Mouse (Mus musculus): Measurements from ENCODE around the gene Tmem110.

DNA sequence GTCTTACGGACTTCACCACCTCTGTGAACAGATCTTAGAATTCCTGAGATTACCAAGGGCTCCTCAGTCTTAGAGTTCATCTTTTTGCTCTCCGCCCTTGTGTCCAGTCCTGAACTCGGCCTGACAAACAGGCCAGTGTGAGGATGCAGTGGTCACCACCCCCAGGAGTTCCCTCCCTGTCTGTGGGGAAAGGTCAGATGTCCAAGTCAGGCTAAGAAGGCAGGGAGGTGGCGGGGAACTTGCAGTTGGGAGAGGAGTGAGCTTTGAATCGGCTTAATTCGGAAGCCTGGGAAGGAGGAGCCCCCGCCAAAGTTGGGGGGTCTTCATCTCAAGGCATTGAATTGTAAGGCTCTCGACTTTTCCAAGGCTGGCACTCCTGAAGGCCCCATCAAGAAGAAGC, 54.9 kb downstream of the Tmem110 start:
- TF ChIP-seq CTCF (IDR thresholded peaks at IDR 0.05; ENCODE audit: borderline replicate concordance, insufficient read depth, low read length) (no peak), POLR2A (IDR thresholded peaks at IDR 0.05; ENCODE audit: low read depth, low read length) (no peak)
